Mouse (Mus musculus) stomach, postnatal 0 days (tissue): ENCODE data around the gene Fcgr2b.

Source experiments
- CTCF ChIP-seq: IDR thresholded peaks from 2 replicates; pipeline ENCODE4 v1.5.1; 2016; ENCODE audit warnings: antibody characterized with exemption, low read depth, mild to moderate bottlenecking, moderate library complexity
- EP300 ChIP-seq: optimal IDR thresholded peaks from 2 replicates; pipeline ENCODE3; 2016; ENCODE audit warnings: antibody characterized with exemption

- TF ChIP-seq CTCF (no peak), EP300 (no peak)
Observed at GRCm38 (mm10) chr1:170997756-170998655, 21.7 kb upstream of the Fcgr2b start.
